ENCODE assay signal across 30 mouse cellular contexts in the genomic region with DNA sequence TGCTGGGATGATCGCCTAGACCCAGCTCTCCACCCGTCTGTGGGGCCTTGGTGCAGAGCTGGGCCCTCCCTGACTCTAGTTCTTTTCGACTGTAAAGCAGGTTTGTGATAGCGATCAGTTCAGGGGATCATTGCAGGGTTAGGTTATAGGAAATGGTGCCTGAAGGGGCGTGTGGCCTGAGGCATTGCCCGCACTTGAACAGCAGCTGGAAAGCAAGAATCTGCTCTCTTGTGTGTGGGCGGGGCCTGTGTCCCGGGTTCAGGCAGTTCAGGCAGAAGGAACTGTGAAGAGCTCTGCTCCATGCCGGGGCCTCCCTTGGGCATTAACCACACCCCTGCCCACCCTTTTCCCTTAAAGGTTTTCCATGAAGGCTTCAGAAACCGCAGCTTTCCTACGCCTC. TPM values are rescaled to one million over a fixed set of nuclear protein-coding genes. Genes with fewer than 3 reads are reported as not detected.
DNase-seq lines count a peak whose midpoint lies in the region; ATAC-seq and TF ChIP-seq lines count a peak whose summit lies in the region.
"Had no signal": no experiment of that assay in that cellular context is flagged by ENCODE, and none has a peak within 500 bp of the region (broad histone marks: within the 10 kb centered on the region; RNA-seq: fewer than 3 reads in every experiment).

No protein-coding gene starts in this region.

- TF ChIP-seq CTCF in E14TG2a.4 (conservative IDR thresholded peaks at IDR 0.05; ENCODE audit: low read length), result no peak

- no peaks in the 10 kb centered on the region for H3K9me3 ChIP-seq in lung, embryonic 16.5 days (ENCODE audit: control insufficient read depth, low read length)
- no peaks in the 10 kb centered on the region for H3K9me3 ChIP-seq in E14TG2a.4 (ENCODE audit: low read length)
- no peaks in the 10 kb centered on the region; the same call in 1 of the 2 replicates for H3K9me3 ChIP-seq in intestine, embryonic 16.5 days (ENCODE audit: control insufficient read depth, low read length)
- H3K9me3 ChIP-seq: heart, embryonic 13.5 days; liver, embryonic 12.5 days; midbrain, embryonic 12.5 days; neural tube, embryonic 12.5 days had no signal

- no peaks in the 10 kb centered on the region for H3K36me3 ChIP-seq in lung, embryonic 16.5 days (ENCODE audit: control insufficient read depth, insufficient read depth, low read length)
- H3K36me3 ChIP-seq in E14TG2a.4 (ENCODE audit: insufficient read depth, low read length), result no peaks in the 10 kb centered on the region
- H3K36me3 ChIP-seq in intestine, embryonic 16.5 days (ENCODE audit: control insufficient read depth, insufficient read depth, low read length), result peaks cover 4% of the 10 kb centered on the region; the same call in 1 of the 2 replicates
- H3K36me3 ChIP-seq: liver, embryonic 12.5 days; midbrain, embryonic 12.5 days; neural tube, embryonic 12.5 days had no signal

- H3K4me3 ChIP-seq in lung, embryonic 16.5 days (ENCODE audit: low read length), result no peak overlapping the region
- peak overlapping the region; percentile 13; the same call in 1 of the 2 replicates for H3K4me3 ChIP-seq in E14TG2a.4 (replicated peaks; ENCODE audit: low read length)
- H3K4me3 ChIP-seq in intestine, embryonic 16.5 days (ENCODE audit: low read length), result no peak overlapping the region
- H3K4me3 ChIP-seq: heart, embryonic 13.5 days; liver, embryonic 12.5 days; midbrain, embryonic 12.5 days; myocyte; neural tube, embryonic 12.5 days had no signal

- no peak for DNase-seq in lung, postnatal 4 days
- peak; percentile 72 for DNase-seq in ES-CJ7 (ENCODE audit: low read depth, low spot score)
- no peak for DNase-seq in cerebellum, adult 11-12 months
- no peak for DNase-seq in adrenal gland, postnatal 4 days (ENCODE audit: low spot score in 2 of 2)
- no peak for DNase-seq in ovary, postnatal 10 days (ENCODE audit: low spot score)
- DNase-seq: adrenal gland, adult 2 months; adrenal gland, postnatal 36 days; B cell, adult 2 months; cerebellum, adult 8-10 months; cerebellum, postnatal 25 days; heart, postnatal 10 days; kidney, adult 9 months; kidney, postnatal 36 days; layer of hippocampus, postnatal 36 days; left cerebral cortex, postnatal 4 days; liver, postnatal 0 days; thymus, postnatal 4 days had no signal

- 42% methylated on average over 11 of the region's 11 CpGs for WGBS in lung, embryonic 16.5 days
- 36% methylated on average over 11 of the region's 11 CpGs for WGBS in intestine, embryonic 16.5 days

- no peak overlapping the region for H3K9ac ChIP-seq in lung, embryonic 16.5 days (ENCODE audit: low read length)
- H3K9ac ChIP-seq in intestine, embryonic 16.5 days (ENCODE audit: low read depth, low read length), result peak overlapping the region; percentile 43; the same call in 1 of the 2 replicates
- H3K9ac ChIP-seq: heart, embryonic 13.5 days; hindbrain, embryonic 14.5 days; liver, embryonic 12.5 days; liver, postnatal 0 days; midbrain, embryonic 12.5 days; neural tube, embryonic 12.5 days had no signal

- H3K4me1 ChIP-seq in lung, embryonic 16.5 days (replicated peaks; ENCODE audit: control insufficient read depth, insufficient read depth, low read length), result peaks cover 3% of the 10 kb centered on the region
- peaks cover 34% of the 10 kb centered on the region for H3K4me1 ChIP-seq in E14TG2a.4 (replicated peaks; ENCODE audit: low read depth, low read length)
- peaks cover 20% of the 10 kb centered on the region for H3K4me1 ChIP-seq in intestine, embryonic 16.5 days (ENCODE audit: control insufficient read depth, insufficient read depth, low read length)
- H3K4me1 ChIP-seq: liver, embryonic 12.5 days; midbrain, embryonic 12.5 days; neural tube, embryonic 12.5 days had no signal

- H3K27ac ChIP-seq in lung, embryonic 16.5 days (ENCODE audit: low read length), result no peak overlapping the region
- no peak overlapping the region for H3K27ac ChIP-seq in intestine, embryonic 16.5 days (ENCODE audit: low read length)
- H3K27ac ChIP-seq: heart, embryonic 13.5 days; hindbrain, embryonic 14.5 days; liver, embryonic 12.5 days; midbrain, embryonic 12.5 days; neural tube, embryonic 12.5 days had no signal

- no peak overlapping the region for H3K4me2 ChIP-seq in lung, embryonic 16.5 days (ENCODE audit: low read depth, low read length)
- no peak overlapping the region for H3K4me2 ChIP-seq in intestine, embryonic 16.5 days (ENCODE audit: low read depth, low read length)
- H3K4me2 ChIP-seq: heart, embryonic 13.5 days; hindbrain, embryonic 14.5 days; liver, embryonic 12.5 days; midbrain, embryonic 12.5 days; neural tube, embryonic 12.5 days had no signal

- H3K27me3 ChIP-seq in lung, embryonic 16.5 days (ENCODE audit: control insufficient read depth, insufficient read depth, low read depth, low read length), result peaks cover 5% of the 10 kb centered on the region
- peaks cover 86% of the 10 kb centered on the region for H3K27me3 ChIP-seq in E14TG2a.4 (ENCODE audit: insufficient read depth, low read length)
- H3K27me3 ChIP-seq in intestine, embryonic 16.5 days (replicated peaks; ENCODE audit: control insufficient read depth, insufficient read depth, low read length), result peaks cover 10% of the 10 kb centered on the region; the same call in 1 of the 2 replicates
- H3K27me3 ChIP-seq: Patski had no signal

- peak; percentile 57; the same call in 1 of the 2 replicates for ATAC-seq in lung, embryonic 16.5 days (ENCODE audit: low read depth)
- ATAC-seq in intestine, embryonic 16.5 days, result peak; percentile 78
- ATAC-seq: activated CD4-positive, CD25-positive, alpha-beta regulatory T cell, adult 4 months; forebrain, embryonic 14.5 days; liver, embryonic 12.5 days; liver, postnatal 0 days; lung, postnatal 0 days; Patski had no signal

RNA-seq across cellular contexts. Expression of a gene that starts 18.7 kb away (rescaled TPM):
- polyA plus RNA-seq in lung, embryonic 16.5 days (2015; fragmentation: Nextera tagmentation; extraction: Ambion mirVana), result 1.8 and 2.3 TPM in 2 replicates
- polyA plus RNA-seq in intestine, embryonic 16.5 days (2015; fragmentation: Nextera tagmentation; extraction: Ambion mirVana), result 1.5 and 1.6 TPM in 2 replicates
- total RNA-seq in adrenal gland, postnatal 4 days (2021), result 10 to 100 TPM; 55.6 to 57.4 TPM
